Mouse (Mus musculus): ENCODE measurements at regions not wholly inside any gene's neighbourhood (a gene's known extent, or its start where the extent isn't known, plus 50 kb on each side); places are given as distances from the start of the nearest gene placed in this dataset.

GRCm38 (mm10) chr4:140463296-140463695, 202.5 kb downstream of the Arhgef10l start:
- no peak for DNase-seq (ENCODE audit: low spot score)

- DNase-seq (ENCODE audit: low spot score) = no peak
Measured at GRCm38 (mm10) chr4:140461317-140461716, 204.5 kb downstream of the Arhgef10l start.

- no peak for DNase-seq (ENCODE audit: low spot score)
Measured at GRCm38 (mm10) chr4:140449062-140449461, 202.5 kb upstream of the Igsf21 start.

GRCm38 (mm10) chr4:140446455-140446854, 199.9 kb upstream of the Igsf21 start:
- DNase-seq (ENCODE audit: low spot score) = no peak

- no peak for DNase-seq (ENCODE audit: low spot score)
Measured at GRCm38 (mm10) chr4:140445931-140446330, 199.3 kb upstream of the Igsf21 start.

GRCm38 (mm10) chr4:140443221-140443620, 196.6 kb upstream of the Igsf21 start:
- DNase-seq (ENCODE audit: low spot score) = no peak

- no peak for DNase-seq (ENCODE audit: low spot score)
Measured at GRCm38 (mm10) chr4:140441805-140442204, 195.2 kb upstream of the Igsf21 start.

- DNase-seq (ENCODE audit: low spot score) = no peak
Measured at GRCm38 (mm10) chr4:140439856-140440255, 193.3 kb upstream of the Igsf21 start.

- DNase-seq (ENCODE audit: low spot score) = no peak
Measured at GRCm38 (mm10) chr4:140436030-140436429, 189.4 kb upstream of the Igsf21 start.

GRCm38 (mm10) chr4:140433744-140434542, 187.4 kb upstream of the Igsf21 start:
- peak; percentile 28 for DNase-seq (ENCODE audit: low spot score)

GRCm38 (mm10) chr4:140432101-140432500, 185.5 kb upstream of the Igsf21 start:
- no peak for DNase-seq (ENCODE audit: low spot score)

GRCm38 (mm10) chr4:140427039-140427438, 180.5 kb upstream of the Igsf21 start:
- no peak for DNase-seq (ENCODE audit: low spot score)

- DNase-seq (ENCODE audit: low spot score) = no peak
Measured at GRCm38 (mm10) chr4:140423791-140424190, 177.2 kb upstream of the Igsf21 start.

GRCm38 (mm10) chr4:140421926-140422585, 175.5 kb upstream of the Igsf21 start:
- DNase-seq (ENCODE audit: low spot score) = no peak

GRCm38 (mm10) chr4:140419720-140420412, 173.3 kb upstream of the Igsf21 start:
- peak; percentile 37 for DNase-seq (ENCODE audit: low spot score)

GRCm38 (mm10) chr4:140412312-140412930, 165.8 kb upstream of the Igsf21 start:
- DNase-seq (ENCODE audit: low spot score) = no peak

GRCm38 (mm10) chr4:140408446-140408845, 161.9 kb upstream of the Igsf21 start:
- no peak for DNase-seq (ENCODE audit: low spot score)

- no peak for DNase-seq (ENCODE audit: low spot score)
Measured at GRCm38 (mm10) chr4:140406913-140407312, 160.3 kb upstream of the Igsf21 start.

GRCm38 (mm10) chr4:140405993-140406881, 159.7 kb upstream of the Igsf21 start:
- DNase-seq (ENCODE audit: low spot score) = peak; percentile 54

GRCm38 (mm10) chr4:140405427-140405826, 158.8 kb upstream of the Igsf21 start:
- no peak for DNase-seq (ENCODE audit: low spot score)

GRCm38 (mm10) chr4:140403128-140403527, 156.5 kb upstream of the Igsf21 start:
- DNase-seq (ENCODE audit: low spot score) = no peak
